Mouse (Mus musculus) adrenal gland, adult 2 months (tissue): ENCODE measurements around the gene Nr1h4. TPM values are rescaled to one million over a fixed set of nuclear protein-coding genes. Genes with fewer than 3 reads are reported as not detected.

Experiments used
- DNase-seq: peaks from one replicate; pipeline ENCODE4 v3.0.0; 2021
- polyA plus RNA-seq: library from polyadenylated mRNA; depleted of rRNA; stranded (reverse); fragments of >200 nt; gene quantifications from 2 replicates; pipeline ENCODE4 v1.2.3, GENCODE M21; 2012; rRNA removed
- total RNA-seq, 2 experiments: library from RNA; stranded (reverse); gene quantifications; 2 replicates each; pipeline ENCODE4 v1.2.3; 2021

Gene Nr1h4
- total and polyA plus RNA-seq, 3 experiments, result 8.4 to 23.5 (median 20.3) TPM

DNA sequence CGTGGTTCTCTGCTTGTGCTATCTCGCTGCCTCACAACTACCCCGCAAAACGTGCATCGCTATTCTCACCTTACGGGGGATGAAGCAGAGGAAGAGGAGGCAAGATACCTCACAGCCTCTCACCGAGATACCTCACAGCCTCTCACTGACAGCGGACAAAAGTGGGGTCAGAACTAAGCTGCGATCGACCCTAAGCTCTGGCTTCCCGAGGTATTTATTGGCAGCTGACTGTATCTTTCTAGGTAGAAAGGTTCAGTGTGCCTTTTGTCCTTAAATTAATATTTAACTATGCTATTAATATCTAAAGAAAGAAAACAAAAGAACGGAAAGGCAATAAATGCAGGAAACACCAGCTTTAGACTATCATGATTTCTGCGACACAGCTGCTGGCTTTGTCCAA lies 100.6 kb downstream of the Nr1h4 start:
- no peak for DNase-seq

DNA sequence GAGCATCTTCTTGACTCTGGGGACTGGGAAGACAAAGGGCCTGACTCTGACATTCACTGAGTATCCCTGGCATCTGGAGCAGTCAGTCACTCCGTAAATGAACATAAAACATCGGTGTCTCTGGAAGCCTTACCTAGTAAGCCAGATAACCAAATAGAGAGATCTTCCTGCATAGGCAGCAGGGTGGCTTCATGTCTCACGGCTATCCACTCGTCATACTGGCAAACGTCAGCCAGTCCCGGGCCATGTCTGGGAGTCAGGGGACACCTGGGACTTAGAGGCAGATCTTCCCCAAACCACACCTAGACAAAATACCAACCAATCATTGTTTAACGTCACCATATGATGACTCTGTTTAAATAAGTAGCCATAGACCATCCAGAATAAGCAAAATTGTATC lies 102.6 kb downstream of the Nr1h4 start:
- DNase-seq, result no peak

DNA sequence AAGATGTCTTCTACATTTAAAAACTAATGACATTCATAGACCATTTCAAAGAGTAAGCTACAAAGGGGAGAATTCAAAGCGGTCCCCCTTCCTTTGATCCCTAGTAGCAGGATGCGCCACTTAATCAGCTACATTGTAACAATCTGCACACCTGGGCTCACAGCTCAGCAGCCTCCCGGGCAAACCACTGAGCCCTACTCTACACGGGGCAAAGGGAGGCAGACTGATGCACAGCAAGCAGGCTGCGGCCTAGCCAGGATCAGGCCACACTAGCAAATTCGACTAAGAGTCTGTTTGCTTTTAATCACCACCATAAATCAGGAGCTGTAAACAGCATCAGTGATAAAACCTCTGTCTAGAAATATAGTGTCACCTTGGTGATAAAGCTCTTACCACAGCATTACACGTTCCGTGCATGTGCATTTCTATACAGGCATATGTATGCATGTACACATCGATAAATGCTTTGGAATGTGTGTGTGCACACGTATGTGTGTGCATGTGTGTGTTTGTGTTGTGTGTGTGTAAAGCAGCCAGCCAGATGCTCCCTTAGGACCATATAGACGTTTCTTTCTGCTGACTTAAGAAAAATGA lies 108.5 kb downstream of the Nr1h4 start:
- no peak for DNase-seq

DNA sequence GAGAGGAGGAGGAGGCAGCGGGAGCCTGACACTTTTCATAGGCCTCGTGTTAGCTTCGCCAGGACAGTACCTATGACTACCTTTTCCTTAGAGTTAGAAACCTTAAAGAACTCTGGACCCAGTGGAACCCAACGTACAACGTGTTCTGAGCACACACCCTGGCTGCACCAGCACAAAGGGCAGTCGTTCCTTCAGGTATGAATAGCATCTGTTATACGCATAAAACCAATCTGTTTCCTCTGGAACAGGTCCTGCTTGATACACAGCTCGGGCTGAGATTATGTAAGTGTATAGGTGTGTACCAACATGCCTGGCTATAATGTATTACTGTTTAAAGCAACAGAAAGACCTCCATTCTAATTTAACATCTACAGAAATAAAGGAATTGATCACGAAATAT lies 109.2 kb downstream of the Nr1h4 start:
- no peak for DNase-seq

DNA sequence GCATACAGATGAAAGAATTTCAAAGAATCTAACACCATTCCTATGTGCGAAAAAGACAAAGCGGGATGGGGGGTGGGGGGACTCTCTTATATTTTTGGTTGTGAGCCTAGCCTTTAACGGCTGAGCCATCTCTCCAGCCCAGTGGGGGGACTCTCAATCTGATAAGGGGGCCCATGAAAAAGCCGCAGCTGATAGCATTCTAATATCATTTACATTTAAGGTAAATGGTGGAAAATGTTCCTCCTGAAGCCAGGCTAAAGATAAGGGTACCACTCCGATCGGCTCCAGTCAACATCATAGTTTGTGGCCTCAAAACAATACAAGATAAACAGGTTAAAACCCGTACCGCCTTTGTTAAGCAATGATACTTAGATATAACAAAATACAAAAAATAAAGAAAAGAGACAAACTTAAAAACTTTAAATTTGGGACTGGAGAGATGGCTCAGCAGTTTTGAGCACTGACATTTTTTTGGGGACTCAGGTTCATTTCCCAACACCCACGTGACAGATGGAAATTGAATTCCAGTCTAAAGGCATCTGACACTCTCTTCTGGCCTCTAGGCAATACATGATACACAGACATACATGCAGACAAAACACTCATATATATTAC lies 110.1 kb downstream of the Nr1h4 start:
- no peak for DNase-seq

DNA sequence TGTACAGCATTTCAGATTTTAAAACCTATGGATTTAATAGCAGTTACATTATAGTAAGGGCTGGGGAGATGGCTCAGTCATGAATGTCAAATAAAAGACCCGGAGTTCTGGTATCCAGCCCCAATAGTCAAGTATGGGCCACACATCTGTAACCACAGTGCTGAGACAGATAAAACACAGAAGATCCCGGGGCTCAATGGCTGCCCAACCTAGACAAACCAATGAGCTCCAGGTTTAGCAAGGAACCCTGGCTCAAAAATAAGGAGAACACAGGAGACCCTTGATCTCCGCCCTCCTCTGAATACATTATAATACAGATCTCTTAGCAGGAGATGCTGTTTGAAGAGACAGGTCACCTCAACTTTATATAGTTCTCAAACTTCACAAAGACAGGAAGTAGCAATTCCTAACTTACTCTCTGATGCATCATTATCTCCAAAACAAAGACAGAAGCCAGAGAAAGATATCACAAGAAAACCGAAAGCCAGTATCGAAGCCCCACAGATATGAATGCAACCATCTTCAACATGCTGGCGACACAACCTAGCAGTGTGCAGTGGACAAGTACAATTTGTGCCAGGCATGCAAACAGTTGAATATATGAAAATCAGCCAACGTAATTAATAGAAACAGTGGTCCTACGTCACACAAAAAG lies 110.8 kb downstream of the Nr1h4 start:
- no peak for DNase-seq

DNA sequence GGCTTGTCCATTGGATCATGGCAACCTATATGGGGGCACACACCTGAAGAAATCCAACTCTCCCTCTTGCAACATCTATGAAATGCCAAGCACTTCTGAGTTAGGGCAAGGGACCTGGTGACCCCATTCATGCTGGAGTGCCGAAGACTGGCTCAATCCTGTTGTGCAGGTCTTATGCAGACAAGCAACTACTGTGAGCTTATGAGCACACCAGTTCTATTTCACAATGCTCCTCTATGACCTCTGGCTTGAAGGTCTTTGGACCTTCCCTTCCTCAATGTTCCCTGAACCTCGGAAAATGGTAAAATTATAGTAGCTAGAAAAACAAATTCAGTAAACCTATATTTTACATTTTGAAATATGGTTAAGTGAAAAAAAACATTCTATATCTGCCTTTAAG lies 115.4 kb downstream of the Nr1h4 start:
- no peak for DNase-seq

DNA sequence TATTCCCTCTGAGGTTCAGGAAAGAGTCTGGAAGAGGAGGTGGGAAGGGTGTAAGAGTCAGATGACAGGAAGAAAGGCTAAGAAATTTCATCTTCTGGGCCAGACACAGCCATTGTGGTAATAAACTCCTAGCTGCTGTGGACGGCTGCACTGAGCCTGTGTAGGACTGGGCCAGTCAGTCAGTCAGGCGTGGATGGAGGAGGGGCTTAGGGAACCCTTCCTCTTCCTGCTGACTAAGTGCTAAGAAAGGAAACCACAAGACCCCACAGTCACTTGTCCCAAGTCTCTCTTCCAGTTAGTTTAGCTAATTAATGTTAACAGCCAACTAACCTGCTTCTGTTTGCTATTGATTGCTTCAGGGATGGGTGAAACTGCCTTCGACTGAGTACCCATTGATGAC lies 117.9 kb downstream of the Nr1h4 start:
- DNase-seq, result no peak

DNA sequence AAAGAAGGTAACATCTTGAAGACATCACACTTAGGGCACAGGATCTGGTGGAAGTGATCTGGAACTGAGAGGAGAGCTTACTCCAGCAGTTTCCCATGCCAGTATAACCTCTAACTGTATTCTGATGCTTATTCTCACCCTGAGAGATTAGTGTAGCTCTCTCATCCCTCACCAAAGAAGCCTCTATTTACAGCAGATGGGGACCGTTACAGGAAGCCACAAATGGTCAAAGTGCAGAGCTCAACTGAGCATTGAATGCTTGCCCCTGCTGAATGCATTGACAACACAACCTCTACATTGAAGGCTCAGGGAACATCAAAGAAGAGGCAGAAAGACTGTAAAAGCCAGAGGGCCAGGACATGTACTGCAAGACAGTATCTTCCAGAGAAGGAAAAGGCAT lies 125.8 kb downstream of the Nr1h4 start:
- DNase-seq, result no peak

DNA sequence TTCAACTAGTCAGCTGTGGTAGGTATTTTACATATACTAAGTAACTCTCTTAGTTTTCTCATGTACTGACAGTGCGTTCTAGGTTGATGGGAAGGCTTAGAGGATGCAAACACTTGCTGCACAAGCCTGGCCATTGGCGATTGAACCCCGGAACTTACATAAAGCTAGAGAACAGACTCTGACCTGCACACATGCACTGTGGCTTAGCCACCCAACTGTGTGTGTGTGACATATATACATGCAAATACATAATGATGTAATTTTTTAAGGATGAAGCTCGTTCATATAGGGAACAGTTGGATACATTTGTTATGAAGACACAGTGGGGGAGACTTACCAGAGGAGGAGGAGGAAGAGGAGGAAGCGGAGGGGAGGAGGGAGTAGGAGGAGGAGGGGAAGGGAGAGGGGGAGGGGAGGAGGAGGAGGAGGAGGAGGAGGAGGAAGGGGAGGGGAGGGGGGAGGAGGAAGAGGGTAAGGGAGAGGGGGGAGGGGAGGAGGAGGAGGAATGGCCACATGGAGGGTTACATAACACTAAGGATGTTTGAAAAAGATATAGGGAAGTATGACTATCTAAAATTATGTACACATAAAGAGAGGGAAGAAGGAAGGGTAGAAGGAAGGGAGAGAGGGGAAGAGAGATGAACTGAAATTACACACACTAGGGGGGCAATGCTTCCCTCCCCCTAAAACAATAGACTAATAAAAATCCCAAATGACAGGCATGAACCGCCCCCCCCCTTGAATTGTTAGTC lies 126.5 kb downstream of the Nr1h4 start:
- DNase-seq, result no peak

DNA sequence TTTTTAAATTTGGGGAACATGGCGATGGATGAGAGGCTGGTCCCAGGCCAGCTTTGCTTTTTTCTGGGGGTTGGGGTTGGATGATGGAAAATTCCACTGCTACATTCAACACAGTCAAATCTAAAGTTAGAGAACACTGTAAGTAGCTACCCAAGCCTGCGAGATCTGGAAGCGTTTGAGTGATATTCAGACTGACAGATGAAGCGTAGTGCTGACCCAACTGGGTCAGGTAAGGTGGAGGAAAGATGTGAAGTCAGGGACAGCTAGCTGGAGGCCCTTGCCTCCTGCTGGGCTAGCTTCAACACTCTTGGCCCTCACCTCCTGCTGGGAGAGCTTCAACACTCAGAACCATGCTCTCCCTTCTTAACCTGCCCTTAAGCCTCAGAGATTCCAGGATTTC lies 128.4 kb downstream of the Nr1h4 start:
- DNase-seq, result no peak

Other genes starting within 250 kb of the Nr1h4 start
- gene Ano4, start 188.8 kb downstream of the Nr1h4 start, total RNA-seq, result under 1 TPM; 0.17 to 0.41 TPM
- gene Ano4, start 188.8 kb downstream of the Nr1h4 start, polyA plus RNA-seq, result 0.07 TPM in 1 of 2 replicates, not detected in the other
- gene Gas2l3, start 89.6 kb downstream of the Nr1h4 start, total RNA-seq, result 1 to 10 TPM; 2.3 to 8.1 TPM
- gene Gas2l3, start 89.6 kb downstream of the Nr1h4 start, polyA plus RNA-seq, result 0.38 and 1.1 TPM in 2 replicates
- not detected for gene Slc17a8, start 87.7 kb upstream of the Nr1h4 start, total RNA-seq
- not detected in 2 replicates for gene Slc17a8, start 87.7 kb upstream of the Nr1h4 start, polyA plus RNA-seq
- 10 to 100 TPM; 36.6 to 57.4 TPM for gene Scyl2, start 152.7 kb upstream of the Nr1h4 start, total RNA-seq
- 11.1 and 13.3 TPM in 2 replicates for gene Scyl2, start 152.7 kb upstream of the Nr1h4 start, polyA plus RNA-seq
- 10 to 100 TPM; 15.4 to 21.3 TPM for gene Actr6, start 198.7 kb upstream of the Nr1h4 start, total RNA-seq
- 0.42 and 0.90 TPM in 2 replicates for gene Actr6, start 198.7 kb upstream of the Nr1h4 start, polyA plus RNA-seq
- 10 to 100 TPM; 71.5 to 80.9 TPM for gene Uhrf1bp1l, start 211.4 kb upstream of the Nr1h4 start, total RNA-seq
- 11.9 and 14.6 TPM in 2 replicates for gene Uhrf1bp1l, start 211.4 kb upstream of the Nr1h4 start, polyA plus RNA-seq